ENCODE assay signal across 23 mouse cellular contexts in genomic region chr8:85301941-85302340, GRCm38 (mm10). TPM values are rescaled to one million over a fixed set of nuclear protein-coding genes. Genes with fewer than 3 reads are reported as not detected.
DNase-seq lines count a peak whose midpoint lies in the region; ATAC-seq lines count a peak whose summit lies in the region.
"Had no signal": no experiment of that assay in that cellular context is flagged by ENCODE, and none has a peak within 500 bp of the region (broad histone marks: within the 10 kb centered on the region; RNA-seq: fewer than 3 reads in every experiment).

No protein-coding gene starts in this region.

- no peak for ATAC-seq in erythroblast, adult 5-6 weeks (replicated peaks; ENCODE audit: low FRiP score, poor library complexity, severe bottlenecking)
- ATAC-seq in kidney, embryonic 15.5 days (replicated peaks; ENCODE audit: low FRiP score) = no peak
- ATAC-seq: activated CD4-positive, CD25-positive, alpha-beta regulatory T cell, adult 4 months; hindbrain, embryonic 16.5 days; midbrain, embryonic 16.5 days; Patski had no signal

- peaks cover 48% of the 10 kb centered on the region for H3K4me1 ChIP-seq in erythroblast, embryonic 14.5 days (ENCODE audit: control insufficient read depth)
- peaks cover 28% of the 10 kb centered on the region for H3K4me1 ChIP-seq in kidney, embryonic 15.5 days

- peak overlapping the region; percentile 14; the same call in 1 of the 2 replicates for H3K9ac ChIP-seq in kidney, embryonic 15.5 days
- H3K9ac ChIP-seq: embryonic facial prominence, embryonic 15.5 days; lung, embryonic 15.5 days had no signal

- DNase-seq in kidney, postnatal 14 days = no peak
- DNase-seq in 3T3-L1 (ENCODE audit: low read depth, low spot score) (peak; percentile 79), adipocyte (ENCODE audit: low spot score) (no peak)
- DNase-seq in gonadal fat pad, adult 2 months (ENCODE audit: low read depth) = peak; percentile 62
- no peak for DNase-seq in c-Kit-positive CD71-positive TER-119-positive erythroid progenitor cells, embryonic 14.5 days (ENCODE audit: low spot score)
- DNase-seq: adrenal gland, postnatal 36 days; cerebellum, adult 9-10 months; gastrocnemius, postnatal 10 days; heart, postnatal 36 days; kidney, adult 2 months; kidney, postnatal 36 days; thymus, adult 18-20 months had no signal

- no peaks in the 10 kb centered on the region for H3K27me3 ChIP-seq in erythroblast, embryonic 14.5 days (ENCODE audit: control insufficient read depth)
- H3K27me3 ChIP-seq in kidney, embryonic 15.5 days = no peaks in the 10 kb centered on the region
- H3K27me3 ChIP-seq: embryonic facial prominence, embryonic 15.5 days; lung, embryonic 15.5 days; megakaryocyte, embryonic 14.5 days; Patski had no signal

- peak overlapping the region; percentile 100 for H3K4me3 ChIP-seq in erythroblast, embryonic 14.5 days (replicated peaks)
- H3K4me3 ChIP-seq in kidney, embryonic 15.5 days (replicated peaks) = no peak overlapping the region
- H3K4me3 ChIP-seq: embryonic facial prominence, embryonic 15.5 days; megakaryocyte, embryonic 14.5 days had no signal

- peaks cover 63% of the 10 kb centered on the region for H3K36me3 ChIP-seq in erythroblast, embryonic 14.5 days (ENCODE audit: control insufficient read depth)
- peaks cover 48% of the 10 kb centered on the region for H3K36me3 ChIP-seq in kidney, embryonic 15.5 days

- no peaks in the 10 kb centered on the region for H3K9me3 ChIP-seq in erythroblast, embryonic 14.5 days (ENCODE audit: control insufficient read depth, low read length)
- H3K9me3 ChIP-seq in kidney, embryonic 15.5 days (replicated peaks) = no peaks in the 10 kb centered on the region
- H3K9me3 ChIP-seq: embryonic facial prominence, embryonic 15.5 days; heart, embryonic 10.5 days; lung, embryonic 15.5 days; megakaryocyte, embryonic 14.5 days had no signal

- H3K27ac ChIP-seq in kidney, embryonic 15.5 days = no peak overlapping the region
- H3K27ac ChIP-seq: embryonic facial prominence, embryonic 15.5 days; heart, embryonic 10.5 days; lung, embryonic 15.5 days had no signal

- no peak overlapping the region for H3K4me2 ChIP-seq in kidney, embryonic 15.5 days
- H3K4me2 ChIP-seq: embryonic facial prominence, embryonic 15.5 days had no signal

- 68% methylated on average over 1 of the region's 1 CpGs for WGBS in kidney, embryonic 15.5 days

RNA-seq across cellular contexts. Expression of gene Vps35, which starts 2.3 kb away (rescaled TPM):
- polyA plus RNA-seq in erythroblast, embryonic 14.5 days (2012) = 0.55 and 0.61 TPM in 2 replicates
- total RNA-seq in erythroblast, adult 5-6 weeks (2015; ENCODE audit: low replicate concordance) = 54.8 and 68.4 TPM in 2 replicates
- 50.0 and 53.9 TPM in 2 replicates for total RNA-seq in erythroblast, adult 5-6 weeks (2017; ENCODE audit: low replicate concordance)
- polyA plus RNA-seq in kidney, embryonic 15.5 days (2015; fragmentation: Nextera tagmentation; extraction: Ambion mirVana) = 142 and 144 TPM in 2 replicates
- polyA plus RNA-seq in gonadal fat pad, adult 2 months (2012; rRNA removed) = 30.7 and 33.1 TPM in 2 replicates

RNA-seq across cellular contexts. Expression of gene Orc6, which starts 2.5 kb away (rescaled TPM):
- polyA plus RNA-seq in erythroblast, embryonic 14.5 days (2012) = 0.90 and 2.3 TPM in 2 replicates
- 38.2 and 48.5 TPM in 2 replicates for total RNA-seq in erythroblast, adult 5-6 weeks (2015; ENCODE audit: low replicate concordance)
- 47.6 and 89.5 TPM in 2 replicates for total RNA-seq in erythroblast, adult 5-6 weeks (2017; ENCODE audit: low replicate concordance)
- polyA plus RNA-seq in kidney, embryonic 15.5 days (2015; fragmentation: Nextera tagmentation; extraction: Ambion mirVana) = 110 and 111 TPM in 2 replicates
- polyA plus RNA-seq in gonadal fat pad, adult 2 months (2012; rRNA removed) = 13.8 and 15.0 TPM in 2 replicates

Comparison
In these comparisons a context has a peak if more than half of its experiments do, and no peak if none do; other contexts are left out.
1. DNase-seq: peak in 3T3-L1 (single experiment) and gonadal fat pad, adult 2 months (single experiment); none in kidney, postnatal 14 days (single experiment), c-Kit-positive CD71-positive TER-119-positive erythroid progenitor cells, embryonic 14.5 days (single experiment) and adipocyte (single experiment).
2. RNA of gene Vps35, which starts 2.3 kb away (polyA plus RNA-seq): 142 to 144 TPM in kidney, embryonic 15.5 days and 30.7 to 33.1 TPM in gonadal fat pad, adult 2 months; 0.55 to 0.61 TPM in erythroblast, embryonic 14.5 days; every median in the first group is over 10 times any median in the second.